Mouse (Mus musculus) intestine, postnatal 0 days (tissue): Measurements from ENCODE around the gene Grap. TPM values are rescaled to one million over a fixed set of nuclear protein-coding genes. Genes with fewer than 3 reads are reported as not detected.
"Not testable (repeated sequence)": the region's sequence is repeated elsewhere in the genome, so short reads cannot be mapped to it uniquely, and the experiment has no call there.

Experiments used
- ATAC-seq: fragments of 200-750 bp; cut with Nextera tagmentation; 2 replicates; pipeline ENCODE4 v1.8.0; 2017; ENCODE audit warnings: mild to moderate bottlenecking, moderate TSS enrichment, moderate library complexity
- H3K27ac ChIP-seq: fragments of 300-500 bp; sonication (generic); 2 replicates; pipeline ENCODE4 v1.5.1; 2014; ENCODE audit warnings: mild to moderate bottlenecking, low read depth, low read length, moderate library complexity
- H3K27me3 ChIP-seq: fragments of 300-500 bp; sonication (generic); replicated peaks from 2 replicates; pipeline ENCODE4 v1.6.1; 2014; ENCODE audit warnings: low read length, mixed read lengths; ENCODE audit not compliant: control insufficient read depth, insufficient read depth
- H3K36me3 ChIP-seq: fragments of 300-500 bp; sonication (generic); 2 replicates; pipeline ENCODE4 v1.6.1; 2014; ENCODE audit warnings: mild to moderate bottlenecking, moderate library complexity; ENCODE audit not compliant: control insufficient read depth, insufficient read depth
- H3K4me1 ChIP-seq: fragments of 300-500 bp; sonication (generic); replicated peaks from 2 replicates; pipeline ENCODE4 v1.6.1; 2014; ENCODE audit warnings: antibody characterized with exemption, low read length, mixed read lengths; ENCODE audit not compliant: control insufficient read depth, insufficient read depth
- H3K4me2 ChIP-seq: fragments of 300-500 bp; sonication (generic); replicated peaks from 2 replicates; pipeline ENCODE4 v1.6.1; 2014; ENCODE audit warnings: low read depth, mild to moderate bottlenecking, moderate library complexity
- H3K4me3 ChIP-seq: fragments of 300-500 bp; sonication (generic); 2 replicates; pipeline ENCODE4 v1.5.1; 2014; ENCODE audit warnings: low read depth, low read length
- H3K9ac ChIP-seq: fragments of 300-500 bp; sonication (generic); 2 replicates; pipeline ENCODE4 v1.6.1; 2014; ENCODE audit warnings: mild to moderate bottlenecking, low read depth, low read length
- H3K9me3 ChIP-seq: fragments of 300-500 bp; sonication (generic); 2 replicates; pipeline ENCODE4 v1.6.1; 2016; ENCODE audit warnings: mixed run types; ENCODE audit not compliant: control insufficient read depth
- CTCF ChIP-seq: sonication (generic); IDR thresholded peaks from 2 replicates; pipeline ENCODE4 v1.5.1; 2016; ENCODE audit warnings: low read depth, mild to moderate bottlenecking, control low read depth, antibody characterized with exemption, moderate library complexity
- WGBS: fragments of 180-500 bp; shearing (Covaris S2); extraction: QIAGEN DNeasy Blood & Tissue Kit; methylation state at CpG from one replicate; pipeline ENCODE4 v1.1.7; 2014; 5-methylcytosine and 5-hydroxymethylcytosine counted together
- polyA plus RNA-seq: library from polyadenylated mRNA; unstranded; fragments of >200 nt; fragmentation: Nextera tagmentation; extraction: Ambion mirVana; gene quantifications from 2 replicates; pipeline ENCODE4 v1.2.1, GENCODE M21; 2015

Grap gene
- polyA plus RNA-seq, 1 experiment from 2014 or later: 3.9 TPM

DNA sequence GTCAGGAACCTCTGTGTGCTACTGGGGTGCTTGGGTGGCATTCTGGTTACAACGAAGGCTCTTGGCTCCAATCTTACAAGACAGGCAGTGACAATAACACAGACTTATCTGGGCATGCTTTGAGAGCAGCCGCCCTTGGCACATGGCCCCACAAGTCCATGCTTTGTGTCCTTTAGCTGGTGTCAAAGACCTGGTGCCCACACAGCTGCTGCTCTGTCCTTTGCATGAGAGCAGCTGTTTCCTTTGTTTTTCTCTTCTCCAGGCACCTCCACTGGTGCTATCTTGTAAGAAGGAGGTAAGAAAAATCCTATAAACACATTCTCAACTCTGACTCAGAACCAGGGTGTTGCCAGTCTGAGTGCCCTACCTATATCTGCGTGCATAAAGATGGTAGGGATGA lies 15.2 kb upstream of the Grap start:
- no peaks in the 10 kb centered on the region for H3K27me3 ChIP-seq
- ATAC-seq: no peak
- 89% methylated on average over 3 of the region's 3 CpGs for WGBS
- TF ChIP-seq CTCF: no peak
- H3K27ac ChIP-seq: no peak overlapping the region
- no peak overlapping the region for H3K4me2 ChIP-seq
- no peaks in the 10 kb centered on the region for H3K36me3 ChIP-seq
- H3K9me3 ChIP-seq: no peaks in the 10 kb centered on the region
- 0 out of 2 replicates have a peak, but pooled peaks cover 2% of the 10 kb centered on the region for H3K4me1 ChIP-seq
- H3K9ac ChIP-seq: no peak overlapping the region
- no peak overlapping the region for H3K4me3 ChIP-seq

- no peaks in the 10 kb centered on the region for H3K36me3 ChIP-seq
- WGBS: 74% methylated on average over 12 of the region's 12 CpGs
- no peaks in the 10 kb centered on the region for H3K9me3 ChIP-seq
- no peak for TF ChIP-seq CTCF
- peaks cover 7% of the 10 kb centered on the region; the same call in 1 of the 2 replicates for H3K4me1 ChIP-seq
- no peak overlapping the region for H3K9ac ChIP-seq
- no peak for ATAC-seq
- H3K27ac ChIP-seq: no peak overlapping the region
- H3K4me2 ChIP-seq: no peak overlapping the region
- H3K4me3 ChIP-seq: no peak overlapping the region
- no peaks in the 10 kb centered on the region for H3K27me3 ChIP-seq
Measured at GRCm38 (mm10) chr11:61638764-61639536, 14.1 kb upstream of the Grap start.

DNA sequence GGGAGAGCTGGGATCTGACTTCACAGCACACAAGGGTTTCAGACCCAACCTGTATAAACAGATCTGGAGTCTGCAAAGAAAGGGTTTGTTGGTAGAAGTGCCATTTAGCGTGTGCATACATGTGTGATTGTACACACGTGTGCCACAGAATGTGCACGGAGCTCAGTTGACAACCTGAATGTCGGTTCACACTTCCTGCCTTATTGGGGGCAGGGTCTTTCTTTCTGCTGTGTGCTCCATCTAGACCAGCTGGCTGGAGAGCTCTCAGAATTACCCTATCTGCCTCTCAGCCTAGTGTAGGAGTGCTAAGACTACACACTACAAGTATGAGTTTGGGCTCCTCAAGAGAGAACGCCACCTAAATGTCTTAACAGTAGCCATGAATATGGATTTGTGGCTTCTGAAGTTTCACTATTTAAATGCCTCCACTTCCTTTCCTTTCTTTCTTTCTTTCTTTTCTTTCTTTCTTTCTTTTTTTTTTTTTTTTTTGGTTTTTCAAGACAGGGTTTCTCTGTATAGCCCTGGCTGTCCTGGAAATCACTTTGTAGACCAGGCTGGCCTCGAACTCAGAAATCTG lies 13.4 kb upstream of the Grap start:
- 95% methylated on average over 6 of the region's 6 CpGs for WGBS
- H3K4me2 ChIP-seq: no peak overlapping the region
- TF ChIP-seq CTCF: no peak
- H3K9me3 ChIP-seq: no peaks in the 10 kb centered on the region
- H3K4me1 ChIP-seq: peaks cover 7% of the 10 kb centered on the region; the same call in 1 of the 2 replicates
- H3K27me3 ChIP-seq: no peaks in the 10 kb centered on the region
- no peak overlapping the region for H3K4me3 ChIP-seq
- no peak overlapping the region for H3K27ac ChIP-seq
- ATAC-seq: no peak
- H3K9ac ChIP-seq: no peak overlapping the region
- H3K36me3 ChIP-seq: no peaks in the 10 kb centered on the region

- not testable (repeated sequence) for ATAC-seq, H3K36me3 ChIP-seq, H3K4me3 ChIP-seq, H3K4me1 ChIP-seq, H3K9me3 ChIP-seq, H3K4me2 ChIP-seq, H3K9ac ChIP-seq, H3K27ac ChIP-seq, H3K27me3 ChIP-seq
- 42% methylated on average over 9 of the region's 9 CpGs for WGBS
Measured at GRCm38 (mm10) chr11:61640585-61640984, 12.5 kb upstream of the Grap start.

GRCm38 (mm10) chr11:61642106-61642505 lies 11.0 kb upstream of the Grap start:
- 83% methylated on average over 7 of the region's 7 CpGs for WGBS
- no peaks in the 10 kb centered on the region for H3K27me3 ChIP-seq
- peaks cover 7% of the 10 kb centered on the region; the same call in 1 of the 2 replicates for H3K4me1 ChIP-seq
- no peak overlapping the region for H3K27ac ChIP-seq
- H3K4me3 ChIP-seq: no peak overlapping the region
- H3K36me3 ChIP-seq: no peaks in the 10 kb centered on the region
- H3K9me3 ChIP-seq: no peaks in the 10 kb centered on the region
- H3K9ac ChIP-seq: no peak overlapping the region
- ATAC-seq: no peak
- H3K4me2 ChIP-seq: no peak overlapping the region
- TF ChIP-seq CTCF: no peak

DNA sequence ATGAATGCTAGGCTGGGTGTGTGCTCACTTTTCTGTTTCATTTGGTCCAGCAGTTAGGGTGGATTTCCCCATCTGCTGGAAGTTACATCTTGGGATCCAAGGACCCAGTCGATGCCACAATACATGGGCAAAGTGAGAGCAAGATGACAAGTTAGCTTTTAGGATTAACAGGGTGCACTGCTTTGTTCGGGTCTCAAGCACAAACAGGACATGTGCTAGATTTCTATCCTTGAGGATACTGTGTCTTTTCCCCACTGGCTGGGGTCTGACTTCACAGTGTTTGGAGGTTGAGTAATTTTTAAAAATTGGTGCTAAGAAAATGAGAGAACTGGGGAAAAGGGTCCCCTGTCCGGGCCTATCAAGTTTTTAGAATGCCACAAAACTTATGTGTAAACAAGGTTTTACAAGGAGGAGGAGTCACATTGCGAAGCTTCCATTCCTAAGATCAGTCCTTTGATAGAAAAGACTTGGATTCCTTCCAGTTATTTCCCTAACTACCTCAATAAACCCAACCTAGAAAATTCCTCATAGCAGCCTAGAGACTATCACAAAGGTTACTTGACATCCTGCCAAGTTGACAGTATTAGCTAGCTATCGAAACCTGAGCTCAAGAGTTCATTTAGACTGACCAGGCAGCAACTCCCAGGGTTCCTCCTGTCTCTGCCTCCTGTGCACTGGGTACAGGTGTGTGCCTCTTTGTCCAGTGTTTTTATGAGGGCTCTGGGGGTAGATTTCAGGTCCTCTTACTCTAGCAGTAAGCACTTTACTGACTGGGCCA lies 9.7 kb upstream of the Grap start:
- 0 out of 2 replicates have a peak overlapping the region, but pooled peaks have one; percentile 8 for H3K27ac ChIP-seq
- H3K27me3 ChIP-seq: no peaks in the 10 kb centered on the region
- H3K4me3 ChIP-seq: no peak overlapping the region
- no peaks in the 10 kb centered on the region for H3K36me3 ChIP-seq
- no peak overlapping the region for H3K4me2 ChIP-seq
- no peaks in the 10 kb centered on the region for H3K9me3 ChIP-seq
- TF ChIP-seq CTCF: no peak
- H3K9ac ChIP-seq: no peak overlapping the region
- 44% methylated on average over 5 of the region's 5 CpGs for WGBS
- peak; percentile 81 for ATAC-seq
- H3K4me1 ChIP-seq: peaks cover 7% of the 10 kb centered on the region; the same call in 1 of the 2 replicates
